Mouse (Mus musculus): Measurements from ENCODE around the gene Dnaic1. TPM values are rescaled to one million over a fixed set of nuclear protein-coding genes. Genes with fewer than 3 reads are reported as not detected.
"Not testable (repeated sequence)": the region's sequence is repeated elsewhere in the genome, so short reads cannot be mapped to it uniquely, and the experiment has no call there.

Gene Dnaic1
- polyA plus RNA-seq, 1 experiment from 2014 or later: 1.2 TPM

DNA sequence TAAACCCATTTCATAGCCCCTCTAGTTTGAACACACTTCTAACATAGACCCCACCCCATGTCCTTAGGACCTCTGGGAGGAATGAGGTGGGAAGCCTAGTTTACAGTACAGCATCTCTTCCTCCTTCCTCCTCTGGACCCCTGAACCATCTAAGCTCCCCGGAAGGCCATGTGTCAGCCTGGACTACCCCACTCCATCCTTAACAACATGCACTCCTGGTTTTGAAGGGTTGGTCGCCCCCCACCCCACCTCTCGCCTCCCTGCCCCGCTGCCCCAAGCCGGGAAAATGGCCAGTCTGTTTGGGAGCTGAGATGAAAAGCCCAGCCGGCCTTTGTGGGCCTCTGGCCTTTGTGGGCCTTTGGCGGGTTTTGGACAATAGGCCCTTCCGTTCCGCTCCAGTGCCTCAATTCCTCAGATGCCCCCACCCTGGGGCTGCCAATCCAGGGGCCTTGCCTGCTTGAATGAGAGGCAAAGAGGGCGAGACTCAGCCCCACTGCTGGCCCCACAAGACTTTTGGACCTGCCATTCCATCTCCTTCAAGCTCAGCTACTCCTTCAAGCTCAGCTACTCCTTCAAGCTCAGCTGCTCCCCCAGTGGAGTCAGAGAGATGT is 116.4 kb downstream of the Dnaic1 start:
- not testable (repeated sequence) for H3K36me3 ChIP-seq; H3K4me3 ChIP-seq; H3K27ac ChIP-seq; H3K4me2 ChIP-seq; ATAC-seq (ENCODE audit: insufficient number of reproducible peaks, low FRiP score, low TSS enrichment, low read depth); H3K9me3 ChIP-seq; H3K9ac ChIP-seq
- 0 out of 2 replicates have a peak, but pooled peaks cover 12% of the 10 kb centered on the region for H3K4me1 ChIP-seq
- peaks cover 17% of the 10 kb centered on the region for H3K27me3 ChIP-seq
- WGBS: 53% methylated on average over 9 of the region's 10 CpGs

Other genes starting within 250 kb of the Dnaic1 start
- 49.7 and 51.4 TPM in 2 replicates for gene Ubap1, start 220.8 kb upstream of the Dnaic1 start, polyA plus RNA-seq (2015; fragmentation: Nextera tagmentation; extraction: Ambion mirVana)
- gene Kif24, start 104.9 kb upstream of the Dnaic1 start, polyA plus RNA-seq (2015; fragmentation: Nextera tagmentation; extraction: Ambion mirVana): 5.8 and 7.2 TPM in 2 replicates
- 45.5 and 46.4 TPM in 2 replicates for gene Nudt2, start 104.6 kb upstream of the Dnaic1 start, polyA plus RNA-seq (2015; fragmentation: Nextera tagmentation; extraction: Ambion mirVana)
- 6.6 and 11.9 TPM in 2 replicates for gene AI464131, start 66.7 kb upstream of the Dnaic1 start, polyA plus RNA-seq (2015; fragmentation: Nextera tagmentation; extraction: Ambion mirVana)
- 0.88 and 1.1 TPM in 2 replicates for gene 1110017D15Rik, start 52.4 kb upstream of the Dnaic1 start, polyA plus RNA-seq (2015; fragmentation: Nextera tagmentation; extraction: Ambion mirVana)
- gene Fam219a, start 237 bp upstream of the Dnaic1 start, polyA plus RNA-seq (2015; fragmentation: Nextera tagmentation; extraction: Ambion mirVana): 2.7 and 2.8 TPM in 2 replicates
- gene Enho, start 70.5 kb downstream of the Dnaic1 start, polyA plus RNA-seq (2015; fragmentation: Nextera tagmentation; extraction: Ambion mirVana): 8.7 and 9.5 TPM in 2 replicates
- 7.1 and 9.0 TPM in 2 replicates for gene Cntfr, start 127.3 kb downstream of the Dnaic1 start, polyA plus RNA-seq (2015; fragmentation: Nextera tagmentation; extraction: Ambion mirVana)
- 431 and 444 TPM in 2 replicates for gene Il11ra1, start 130.2 kb downstream of the Dnaic1 start, polyA plus RNA-seq (2015; fragmentation: Nextera tagmentation; extraction: Ambion mirVana)
- gene Rpp25l, start 143.8 kb downstream of the Dnaic1 start, polyA plus RNA-seq (2015; fragmentation: Nextera tagmentation; extraction: Ambion mirVana): 66.0 and 69.1 TPM in 2 replicates
- gene Dctn3, start 153.4 kb downstream of the Dnaic1 start, polyA plus RNA-seq (2015; fragmentation: Nextera tagmentation; extraction: Ambion mirVana): 113 and 123 TPM in 2 replicates
- not detected in 2 replicates for gene Arid3c, start 161.4 kb downstream of the Dnaic1 start, polyA plus RNA-seq (2015; fragmentation: Nextera tagmentation; extraction: Ambion mirVana)
- 38.7 and 44.8 TPM in 2 replicates for gene Galt, start 185.5 kb downstream of the Dnaic1 start, polyA plus RNA-seq (2015; fragmentation: Nextera tagmentation; extraction: Ambion mirVana)
- gene Sigmar1, start 186.4 kb downstream of the Dnaic1 start, polyA plus RNA-seq (2015; fragmentation: Nextera tagmentation; extraction: Ambion mirVana): 76.1 and 88.5 TPM in 2 replicates
- 35.4 and 42.1 TPM in 2 replicates for gene Ccl27a, start 204.5 kb downstream of the Dnaic1 start, polyA plus RNA-seq (2015; fragmentation: Nextera tagmentation; extraction: Ambion mirVana)

Data from limb, embryonic 15.5 days (tissue).